Mouse (Mus musculus) Muller cell, postnatal 12 days (primary cell): ENCODE data around the gene Slc9a8.
A peak's percentile ranks its signal among the peaks of the same experiment; 100 is the strongest.
"Not testable (repeated sequence)": the region's sequence is repeated elsewhere in the genome, so short reads cannot be mapped to it uniquely, and the experiment has no call there.

Experiments used
- DNase-seq: peaks from one replicate; pipeline ENCODE4 v3.0.0-alpha.2; 2015; ENCODE audit errors: inconsistent ontology term

Gene Slc9a8

DNA sequence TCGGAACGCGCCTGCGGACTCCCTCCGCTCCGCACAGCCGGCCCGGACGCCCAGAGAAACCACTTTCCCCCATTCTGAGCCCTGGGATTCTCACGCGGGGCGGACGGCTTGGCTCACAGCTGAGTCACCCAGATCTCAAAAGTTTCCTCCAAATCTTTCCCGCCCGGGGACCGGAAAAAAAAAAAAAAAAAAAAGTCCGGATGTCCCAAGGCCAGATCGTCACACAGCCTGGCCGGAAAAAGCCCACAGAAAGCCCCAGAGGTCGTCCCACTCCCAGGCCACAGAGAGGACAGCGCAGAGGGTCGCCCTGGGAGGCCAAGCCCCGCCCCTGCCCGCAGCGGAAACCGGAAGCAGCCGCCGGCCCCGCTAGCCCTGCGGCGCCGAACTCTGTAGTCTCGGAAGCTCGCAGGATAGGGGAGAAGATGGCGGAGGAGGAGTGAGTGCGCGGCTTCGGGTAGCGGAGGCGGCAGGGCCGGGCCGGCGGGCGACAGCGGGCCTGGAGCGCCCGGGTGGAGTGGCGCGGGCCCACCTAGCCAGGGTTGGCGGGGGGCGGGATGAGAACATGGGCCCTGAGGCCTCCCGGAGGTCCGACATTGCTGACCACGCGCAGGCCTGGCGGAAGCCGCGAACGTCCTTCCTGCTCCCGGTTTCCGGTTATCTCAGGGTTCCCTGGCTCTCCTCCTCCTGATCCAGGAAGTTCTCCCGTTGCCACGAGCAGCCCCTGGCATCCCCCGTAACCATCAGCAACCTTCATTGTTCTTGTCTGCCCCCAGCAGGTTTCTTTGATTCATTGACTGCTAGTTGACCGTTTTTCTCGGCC, at the start of gene Slc9a8:
Slc9a8 (plus strand) TSS at position 383 of the 820 bp plus-strand sequence.
- DNase-seq, result peak; percentile 98

DNA sequence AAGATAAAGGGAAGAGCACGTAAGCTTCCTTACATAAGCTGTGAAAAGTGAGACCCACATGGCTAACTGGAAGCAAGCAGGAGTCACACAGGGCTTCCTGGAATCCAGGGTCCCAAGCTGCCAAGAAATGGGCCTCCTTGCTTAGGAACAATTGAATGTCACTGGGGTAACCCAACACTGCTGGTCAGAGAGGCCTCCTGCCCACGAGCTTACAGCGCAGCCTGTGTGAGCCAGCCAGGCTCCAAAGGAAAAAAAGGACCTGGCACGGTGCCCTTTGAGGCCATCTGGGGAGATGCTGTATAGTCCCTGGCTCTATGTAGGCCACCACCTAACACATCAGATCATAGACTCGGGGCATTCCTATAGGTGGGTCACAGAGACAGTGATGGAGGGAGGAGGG, 48.2 kb upstream of the Slc9a8 start:
- peak; percentile 93 for DNase-seq

DNA sequence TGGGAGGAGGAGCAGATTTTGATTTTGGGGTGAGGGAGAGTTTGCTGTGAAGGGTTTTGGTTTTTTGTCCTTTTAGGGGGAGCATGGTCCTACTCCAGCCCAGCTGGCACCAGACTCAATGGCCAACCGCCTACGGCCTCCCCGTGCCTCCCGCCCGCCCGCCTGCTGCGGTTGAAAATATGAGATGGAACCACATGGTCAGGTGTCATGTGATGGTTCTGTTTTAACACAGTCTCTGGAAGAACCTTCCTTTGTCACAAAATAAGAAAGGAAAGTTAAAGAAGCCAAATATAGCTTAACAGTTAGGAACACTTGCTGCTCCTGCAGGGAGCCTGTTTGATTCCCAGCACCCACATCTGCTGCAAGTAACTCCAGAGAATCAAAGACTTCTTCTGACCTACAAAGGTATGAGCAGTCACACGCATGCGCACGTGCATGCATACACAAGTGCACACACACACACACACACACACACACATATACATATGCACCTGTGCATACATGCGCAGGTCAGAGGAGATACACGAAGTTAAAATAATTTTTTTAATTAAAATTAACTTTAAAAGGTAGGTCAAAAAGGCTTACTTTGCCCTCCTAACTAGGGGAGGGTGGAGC, 47.2 kb upstream of the Slc9a8 start:
- DNase-seq, result no peak

DNA sequence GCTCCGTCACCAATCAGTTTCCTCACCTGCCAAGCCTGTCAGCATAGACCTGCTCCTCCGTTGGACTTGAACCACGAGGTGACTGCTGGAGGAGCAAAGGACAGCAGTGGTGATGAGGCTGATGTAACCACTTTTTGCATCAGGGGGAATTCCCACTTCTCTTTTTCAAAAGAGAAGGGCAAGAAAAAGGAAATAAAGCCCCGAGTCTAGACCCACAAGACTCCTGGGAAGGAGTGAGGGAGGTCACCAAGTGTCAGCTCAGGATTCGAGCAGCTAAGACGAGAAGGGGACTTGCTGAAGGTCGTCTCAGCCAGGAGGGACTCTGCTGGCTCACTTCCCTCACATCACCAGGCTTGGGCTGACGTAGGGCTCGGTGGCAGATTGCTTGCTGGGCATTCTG, 46.4 kb upstream of the Slc9a8 start:
- DNase-seq, result no peak

DNA sequence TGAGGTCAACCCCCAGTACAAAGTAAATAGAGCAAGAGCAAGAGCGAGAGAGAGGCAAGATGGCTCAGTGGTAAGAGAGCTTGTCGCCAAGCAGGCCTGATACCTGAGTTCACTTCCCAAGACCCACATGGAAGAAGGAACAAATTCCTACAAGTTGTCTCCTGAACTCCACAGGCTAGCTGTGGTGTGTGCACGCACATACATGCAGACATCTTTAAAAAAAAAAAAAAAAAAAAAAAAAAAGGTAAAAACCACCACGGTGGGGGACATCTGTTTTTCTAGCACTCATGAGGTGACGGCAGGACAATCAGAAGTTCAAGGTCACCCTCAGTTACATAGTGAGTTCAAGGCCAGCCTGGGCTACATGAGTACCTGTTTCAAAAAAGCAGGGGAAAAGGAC, 45.8 kb upstream of the Slc9a8 start:
- DNase-seq, result no peak

DNA sequence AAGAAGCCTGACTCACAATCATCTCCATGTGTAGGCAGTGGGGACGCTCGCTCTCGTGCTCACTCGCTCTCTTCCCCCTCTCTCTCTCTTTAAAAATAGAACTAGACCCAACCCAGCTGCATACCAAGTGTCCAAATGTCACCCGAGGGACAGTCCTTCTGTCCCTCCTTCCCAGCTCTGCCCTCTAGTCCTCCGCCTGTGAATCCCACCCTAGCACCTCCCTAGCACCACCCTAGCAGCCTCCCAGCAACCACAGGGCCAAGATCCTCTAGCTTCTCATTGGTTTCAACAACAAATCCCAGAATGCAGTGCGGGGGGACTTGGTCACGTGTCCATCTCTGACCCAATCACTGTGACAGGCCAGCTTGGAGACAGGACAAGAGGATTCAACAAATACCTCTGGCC, 45.4 kb upstream of the Slc9a8 start:
- DNase-seq, result no peak

DNA sequence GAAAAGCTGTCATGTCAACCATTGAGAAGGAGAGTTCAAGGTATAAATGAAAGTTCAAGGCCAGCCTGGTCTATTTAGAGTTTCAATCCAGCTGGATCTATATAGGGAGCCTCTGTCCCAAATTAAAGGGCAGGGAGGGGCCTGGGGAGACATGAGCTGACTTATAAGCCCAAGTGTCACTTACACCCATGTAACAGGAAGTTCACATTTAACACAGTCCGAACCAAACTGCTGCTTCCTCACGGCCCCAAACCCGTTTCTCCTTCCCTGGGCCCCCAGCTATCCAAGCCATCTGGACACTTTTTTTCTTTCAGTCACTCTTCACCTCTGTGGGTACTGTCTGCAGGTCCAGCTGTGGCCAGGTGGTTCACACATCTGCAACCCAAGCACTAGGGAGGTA, 43.8 kb upstream of the Slc9a8 start:
- no peak for DNase-seq

DNA sequence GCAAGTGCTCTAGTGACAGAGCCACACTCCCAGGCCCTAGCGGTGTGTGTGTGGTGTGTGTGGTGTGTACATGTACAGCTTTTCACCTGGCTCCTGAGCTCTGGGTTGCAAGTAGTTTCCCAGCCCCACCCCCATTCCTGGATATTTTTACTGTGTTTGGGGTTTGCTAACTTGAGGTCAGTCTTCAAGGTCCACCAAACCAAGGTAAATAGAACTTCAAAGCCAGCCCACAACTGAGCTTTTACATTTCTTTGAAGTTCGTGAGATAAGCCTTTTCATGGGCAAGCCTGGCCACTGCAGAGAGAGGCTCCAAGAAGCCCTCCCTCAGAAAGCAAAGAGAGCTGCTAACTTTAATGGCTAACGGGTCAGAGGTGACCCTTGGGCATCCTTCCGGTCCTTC, 42.5 kb upstream of the Slc9a8 start:
- no peak for DNase-seq

DNA sequence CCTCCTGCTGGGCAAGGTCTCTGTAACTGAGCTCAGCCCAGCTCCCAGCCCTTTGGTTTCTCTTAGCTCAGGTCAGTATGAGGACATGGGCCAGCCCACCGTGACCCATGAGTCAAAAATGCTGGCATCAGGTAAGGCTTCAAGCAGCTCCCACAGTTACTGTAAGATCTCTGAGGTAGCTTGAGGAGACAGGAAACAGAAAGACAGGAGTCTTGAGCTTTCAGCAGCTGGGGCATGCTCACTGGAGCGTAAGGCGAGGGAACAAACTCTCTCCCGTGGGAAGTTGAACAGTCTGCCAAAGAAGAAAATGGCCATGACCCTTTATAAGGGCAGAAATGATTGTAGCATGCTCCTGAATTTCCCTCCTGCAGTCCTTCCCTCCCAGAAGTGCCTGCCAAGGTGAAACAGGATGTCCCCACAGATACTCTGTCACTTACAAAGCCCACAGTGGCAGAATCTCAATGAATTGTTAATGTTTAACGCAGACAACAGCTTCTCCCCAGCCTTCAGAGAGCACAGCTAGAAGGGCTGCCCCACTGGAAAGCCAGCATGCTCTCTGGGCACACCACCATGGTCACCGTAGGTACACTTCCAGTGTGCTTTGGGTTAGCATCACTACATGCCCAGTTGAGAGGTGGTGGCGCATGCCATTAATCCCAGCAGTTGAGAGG, 40.8 kb upstream of the Slc9a8 start:
- DNase-seq, result peak; percentile 18

DNA sequence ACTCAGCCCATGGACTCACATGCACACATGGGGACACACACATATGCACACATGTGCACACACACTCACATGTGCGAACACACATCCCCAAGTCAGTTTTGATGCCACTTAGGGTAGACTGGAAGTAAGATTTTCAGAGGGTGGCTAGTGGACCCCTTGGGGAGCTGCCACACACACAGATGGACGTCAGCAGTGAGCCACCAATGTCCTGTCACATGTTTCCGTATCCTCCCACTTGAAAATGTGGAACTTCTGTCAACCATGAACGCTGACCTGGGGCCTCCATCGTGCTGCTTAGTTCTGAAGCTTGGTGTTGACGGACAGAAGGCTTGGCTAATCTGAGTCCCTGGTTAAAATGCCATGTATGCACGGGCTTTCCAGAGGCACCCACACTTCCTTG, 39.9 kb upstream of the Slc9a8 start:
- DNase-seq, result no peak

DNA sequence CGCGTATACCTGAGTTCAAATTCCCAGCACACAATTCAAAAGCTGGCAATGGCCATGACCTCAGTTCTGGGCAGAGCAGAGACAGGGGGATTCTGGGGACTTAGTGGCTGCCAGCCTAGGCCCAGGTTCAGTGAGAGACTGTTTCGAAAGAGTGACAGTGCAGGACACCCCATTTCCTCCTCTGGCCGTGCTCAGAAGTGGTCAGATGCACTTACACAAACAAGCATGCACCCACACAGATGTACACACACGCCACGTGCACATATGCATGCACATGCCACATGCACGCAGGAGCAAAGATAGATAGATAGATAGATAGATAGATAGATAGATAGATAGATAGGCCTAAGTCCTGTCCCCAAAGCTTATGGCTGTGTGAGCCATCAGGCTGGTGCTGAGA, 39.1 kb upstream of the Slc9a8 start:
- no peak for DNase-seq

DNA sequence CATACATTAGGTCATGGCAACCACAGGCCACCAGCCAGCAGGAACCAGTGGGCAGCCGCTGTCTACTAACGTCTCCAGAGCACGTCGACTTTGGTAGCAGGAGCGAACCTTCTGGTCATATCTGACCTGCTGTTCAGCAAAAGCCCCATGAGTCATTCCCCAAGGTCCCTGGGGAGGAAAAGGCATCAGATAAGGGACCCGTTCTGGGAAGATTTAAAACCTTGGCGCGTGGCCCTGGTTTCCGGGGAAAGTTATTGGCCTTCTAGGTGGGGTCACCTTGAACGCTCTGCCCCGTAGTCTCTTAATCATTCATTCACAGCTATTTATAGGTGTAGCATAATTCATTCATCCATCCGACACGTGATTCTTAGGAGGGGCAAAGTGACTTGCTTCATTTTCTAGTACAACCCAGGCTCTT, 37.8 kb upstream of the Slc9a8 start:
- DNase-seq, result no peak

DNA sequence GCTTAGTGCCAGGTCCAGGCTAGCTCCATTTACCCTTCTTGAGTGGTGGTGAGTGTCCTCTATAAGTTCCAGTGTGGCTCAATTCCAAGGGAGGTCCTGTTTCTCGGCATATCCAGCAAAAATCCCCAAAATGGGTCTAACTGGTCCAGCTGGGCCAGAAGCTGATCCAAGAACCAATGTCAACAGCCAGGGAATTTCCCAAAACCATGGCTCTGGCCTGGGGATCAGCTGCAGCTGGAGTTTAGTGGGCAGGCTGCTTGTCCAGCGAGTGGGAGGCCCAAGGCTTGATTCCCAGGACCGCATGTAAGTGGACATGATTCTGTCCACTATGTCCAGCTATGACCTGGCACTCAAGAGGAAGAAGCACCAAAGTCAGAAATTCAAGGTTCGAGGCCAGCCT, 35.1 kb upstream of the Slc9a8 start:
- peak; percentile 35 for DNase-seq

DNA sequence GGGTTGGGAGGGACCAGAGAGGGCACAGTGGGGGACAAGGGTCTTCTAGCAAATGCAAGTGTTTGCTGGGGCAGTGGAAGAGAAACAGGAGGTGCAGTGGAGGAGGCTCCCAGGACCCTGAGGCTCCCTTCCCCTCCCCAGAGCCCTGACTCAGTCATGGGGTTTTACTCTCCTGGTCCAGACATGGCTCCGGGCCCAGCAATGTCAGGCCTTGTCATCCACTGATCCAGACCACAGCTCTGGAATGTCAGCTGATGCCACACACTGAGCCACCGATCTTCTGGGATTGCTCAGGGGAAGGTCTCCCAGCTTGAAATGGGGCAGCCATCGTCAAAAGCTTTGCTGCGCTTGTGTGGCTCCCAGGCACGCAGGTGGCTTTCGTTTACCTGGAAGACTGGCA, 34.5 kb upstream of the Slc9a8 start:
- peak; percentile 88 for DNase-seq

DNA sequence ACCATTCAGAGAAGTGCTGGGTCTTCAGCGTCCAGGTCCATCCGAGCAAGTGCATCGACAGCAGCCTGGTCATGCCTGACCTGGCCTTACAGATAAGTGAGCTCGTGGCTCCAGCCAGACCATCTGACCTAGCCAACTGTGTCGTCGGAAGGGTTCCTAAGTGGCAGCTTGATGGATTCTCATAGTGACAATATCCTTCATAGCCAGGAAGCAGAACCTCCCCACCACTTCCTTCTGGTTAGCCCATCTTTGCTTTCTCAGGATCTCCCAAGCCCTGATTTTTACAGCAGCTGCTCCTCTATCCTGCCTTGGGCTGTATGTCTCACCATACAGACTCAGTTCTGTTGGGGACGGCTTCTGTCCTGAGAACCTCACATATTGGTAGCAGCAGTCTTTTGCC, 27.1 kb upstream of the Slc9a8 start:
- no peak for DNase-seq

DNA sequence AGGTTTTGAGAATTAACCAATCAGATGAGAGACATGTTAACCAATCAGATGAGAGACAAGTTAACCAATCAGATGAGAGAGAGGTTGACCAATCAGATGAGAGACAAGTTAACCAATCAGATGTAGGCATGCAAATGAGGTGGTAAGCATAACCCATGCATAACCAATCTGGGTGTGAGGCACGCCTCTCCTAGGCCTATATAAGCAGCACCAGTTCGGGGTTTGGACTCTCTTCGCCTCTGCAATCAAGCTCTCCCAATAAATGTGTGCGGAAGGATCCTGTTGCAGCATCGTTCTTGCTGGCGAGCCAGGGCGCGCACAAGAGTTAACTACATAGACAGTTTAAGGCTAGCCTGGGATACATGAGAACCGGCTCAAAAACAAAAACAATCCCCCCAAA, 25.1 kb upstream of the Slc9a8 start:
- DNase-seq, result not testable (repeated sequence)

DNA sequence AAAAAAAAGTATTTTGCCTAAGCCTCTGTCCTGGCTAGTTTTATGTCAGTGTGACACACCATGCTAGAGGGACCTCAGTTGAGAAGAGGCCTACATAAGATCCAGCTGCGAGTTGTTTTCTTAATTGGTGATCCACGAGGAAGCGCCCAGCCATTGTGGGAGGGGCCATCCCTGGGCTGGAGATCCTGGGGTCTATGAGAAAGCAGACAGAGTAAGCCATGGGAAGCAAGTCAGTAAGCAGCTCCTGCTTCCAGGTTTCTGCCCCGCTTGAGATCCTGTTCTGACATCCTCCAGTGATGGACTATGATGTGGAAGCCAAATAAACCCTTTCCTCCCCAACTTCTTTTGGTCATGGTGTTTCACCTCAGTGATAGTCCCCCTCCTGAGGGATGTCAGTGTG, 22.5 kb upstream of the Slc9a8 start:
- DNase-seq, result no peak

DNA sequence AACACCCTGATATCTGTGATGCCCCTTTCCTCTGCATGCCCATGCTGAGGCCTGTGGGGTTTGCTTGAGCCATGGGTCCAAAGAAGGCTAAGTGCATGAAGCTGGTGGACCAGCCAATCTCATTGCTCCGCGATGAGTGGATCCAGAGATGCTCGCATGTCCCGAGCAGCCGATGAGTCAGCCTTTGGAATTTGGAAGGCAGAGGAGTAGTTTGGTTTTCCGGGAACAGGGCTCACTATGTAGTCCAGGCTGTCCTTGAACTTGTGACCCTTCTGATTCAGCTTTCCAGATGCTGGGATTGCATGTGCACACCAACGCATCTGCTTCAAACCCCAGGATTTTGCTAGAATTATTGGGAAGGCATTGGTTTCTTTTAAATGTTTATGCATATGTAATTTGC, 21.9 kb upstream of the Slc9a8 start:
- DNase-seq, result peak; percentile 19

DNA sequence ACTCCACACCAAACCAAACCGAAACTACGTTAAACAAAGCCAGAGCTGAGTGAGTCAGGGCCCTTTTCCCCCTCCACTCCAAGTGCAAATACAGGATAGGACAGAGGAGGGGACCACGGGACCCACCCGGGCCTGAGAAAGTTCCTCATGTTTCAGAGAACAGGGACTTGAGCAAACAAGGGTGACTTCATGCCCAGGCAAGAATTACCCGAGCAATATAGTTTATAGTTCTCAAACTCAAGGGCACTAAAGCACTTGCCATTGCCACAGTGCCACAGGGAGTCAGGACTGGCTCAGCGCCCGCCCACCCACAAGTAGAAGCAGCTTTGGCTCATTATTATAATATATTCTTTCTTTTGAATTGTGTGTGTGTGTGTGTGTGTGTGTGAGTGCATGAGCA, 18.4 kb upstream of the Slc9a8 start:
- peak; percentile 42 for DNase-seq

DNA sequence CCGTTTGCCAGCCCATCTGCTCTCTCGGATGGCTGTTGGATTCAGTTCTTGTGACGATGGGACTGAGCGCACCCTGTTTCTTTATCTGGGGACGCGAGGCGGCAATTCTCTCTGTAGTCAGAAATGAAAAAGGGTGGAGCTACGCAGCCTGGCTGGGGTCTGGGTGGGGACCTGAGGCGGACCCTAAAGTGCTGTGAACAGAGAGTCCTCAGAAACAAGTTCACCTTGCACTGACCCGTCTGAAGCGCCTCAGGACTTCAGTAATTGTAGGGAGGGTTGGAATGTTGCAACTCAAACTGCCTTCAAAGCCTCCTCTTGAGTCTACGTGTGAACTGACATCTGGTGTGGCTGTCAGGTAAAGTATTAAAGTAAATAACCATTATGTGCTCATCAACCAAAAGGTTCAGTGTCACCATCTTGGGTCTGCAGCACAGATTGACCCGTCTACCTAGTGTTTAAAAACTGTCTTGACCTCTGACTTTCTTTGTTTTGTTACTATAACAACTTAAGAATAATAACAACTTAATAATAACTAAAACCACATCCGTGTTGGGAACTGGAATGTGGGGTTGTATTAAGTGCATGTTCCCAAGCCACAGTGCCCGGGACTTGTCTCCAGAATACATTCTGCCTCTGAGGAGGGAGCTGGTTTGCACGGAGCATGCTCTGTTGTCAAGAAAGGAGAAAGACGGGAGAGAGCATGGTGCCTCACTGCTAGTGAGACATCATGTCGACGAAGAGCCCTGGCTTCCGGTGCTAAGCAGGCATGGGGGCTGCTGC, 16.2 kb upstream of the Slc9a8 start:
- no peak for DNase-seq

DNA sequence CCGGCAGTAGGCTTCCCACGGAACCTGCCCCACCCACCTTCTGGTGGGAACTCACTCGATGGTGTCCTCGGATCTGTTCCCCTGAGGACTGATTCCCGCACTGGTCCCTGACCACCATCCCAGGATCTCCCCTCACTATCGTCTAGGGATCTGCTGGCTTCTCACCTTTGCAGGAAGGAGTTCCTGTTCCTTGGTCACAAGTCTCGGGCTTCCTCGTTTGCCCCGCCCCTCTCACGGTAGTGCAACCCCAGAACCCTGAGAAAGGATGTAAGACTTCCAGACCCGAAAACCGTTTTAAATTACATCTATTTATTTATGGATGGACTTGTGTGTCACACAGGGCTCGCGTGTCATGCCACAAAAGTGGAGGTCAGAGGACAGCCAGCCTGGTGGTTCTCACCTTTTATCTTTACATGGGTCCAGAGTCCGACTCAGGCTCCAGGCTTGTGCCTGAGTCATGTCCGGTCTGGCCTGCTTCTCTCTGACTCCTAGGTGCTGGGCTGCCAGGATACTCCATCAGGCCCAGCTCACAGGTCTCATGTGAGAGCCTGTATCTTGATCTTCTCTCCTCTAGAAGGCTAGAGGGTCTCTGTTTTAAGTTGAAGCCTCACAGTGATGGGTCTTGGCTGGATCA, 14.1 kb upstream of the Slc9a8 start:
- DNase-seq, result no peak

DNA sequence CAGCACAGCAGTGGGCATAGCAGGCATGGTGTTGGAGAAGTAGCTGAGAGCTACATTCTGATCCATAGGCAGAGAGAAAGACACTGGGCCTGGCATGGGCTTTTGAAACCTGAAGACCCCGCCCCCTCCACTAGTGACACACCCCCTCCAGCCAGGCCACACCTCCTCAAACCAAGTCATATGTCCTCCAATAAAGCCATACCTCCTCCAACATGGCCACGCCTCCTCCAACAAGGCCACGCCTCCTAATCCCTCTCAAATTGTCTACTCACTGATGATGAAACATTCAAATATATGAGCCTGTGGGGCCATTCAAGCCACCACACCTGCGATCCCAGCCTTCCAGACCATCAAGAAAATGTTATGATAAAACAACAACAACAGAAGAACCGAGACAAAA, 7.1 kb upstream of the Slc9a8 start:
- no peak for DNase-seq
